14 mouse cellular contexts compared by ENCODE assay signal in the genomic region with DNA sequence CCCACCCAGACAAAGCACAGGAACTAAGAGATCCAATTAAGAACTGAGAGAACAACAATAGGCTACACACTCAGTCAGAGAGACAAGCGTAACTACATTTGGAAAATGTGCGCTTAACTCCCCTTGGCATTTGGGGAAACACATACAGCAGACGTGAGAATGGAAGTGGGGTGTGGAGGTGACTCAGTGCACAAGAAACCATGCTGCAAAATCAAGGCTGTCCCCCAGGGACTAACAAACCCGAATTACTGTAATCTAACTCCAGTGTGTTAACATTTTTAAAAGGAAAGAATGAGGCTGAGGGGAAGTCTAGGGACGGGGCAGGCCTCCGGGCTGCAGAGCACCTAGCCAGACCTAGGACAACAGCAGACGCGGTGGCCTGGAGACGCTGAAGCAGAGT. TPM values are rescaled to one million over a fixed set of nuclear protein-coding genes. Genes with fewer than 3 reads are reported as not detected.
DNase-seq lines count a peak whose midpoint lies in the region; ATAC-seq and TF ChIP-seq lines count a peak whose summit lies in the region.
"Had no signal": no experiment of that assay in that cellular context is flagged by ENCODE, and none has a peak within 500 bp of the region (broad histone marks: within the 10 kb centered on the region; RNA-seq: fewer than 3 reads in every experiment).

No protein-coding gene starts in this region.

- H3K4me1 ChIP-seq in hindbrain, embryonic 10.5 days (replicated peaks): no peaks in the 10 kb centered on the region
- H3K4me1 ChIP-seq in hindbrain, embryonic 16.5 days (ENCODE audit: control insufficient read depth, insufficient read depth, low read depth, low read length): no peaks in the 10 kb centered on the region
- peaks cover 6% of the 10 kb centered on the region; the same call in 1 of the 2 replicates for H3K4me1 ChIP-seq in neural tube, embryonic 13.5 days (replicated peaks)
- H3K4me1 ChIP-seq in neural tube, embryonic 15.5 days: 0 out of 2 replicates have a peak, but pooled peaks cover 2% of the 10 kb centered on the region
- 0 out of 2 replicates have a peak, but pooled peaks cover 4% of the 10 kb centered on the region for H3K4me1 ChIP-seq in embryonic facial prominence, embryonic 14.5 days (ENCODE audit: control insufficient read depth, insufficient read depth, low read length)
- H3K4me1 ChIP-seq: neural tube, embryonic 12.5 days had no signal

- DNase-seq in hindbrain, embryonic 10.5 days (ENCODE audit: low spot score): no peak
- DNase-seq in embryonic facial prominence, embryonic 14.5 days (ENCODE audit: low spot score): no peak
- no peak for DNase-seq in spleen, postnatal 10 days (ENCODE audit: low spot score in 2 of 2)
- DNase-seq in left cerebral cortex, adult 2 months (ENCODE audit: extremely low spot score in 1 of 2, low spot score in 2 of 2): no peak
- DNase-seq: cerebellum, adult 11-12 months; gastrocnemius, postnatal 25 days had no signal

- H3K36me3 ChIP-seq in hindbrain, embryonic 10.5 days: peaks cover 95% of the 10 kb centered on the region
- peaks cover 36% of the 10 kb centered on the region for H3K36me3 ChIP-seq in hindbrain, embryonic 16.5 days (ENCODE audit: control insufficient read depth, insufficient read depth, low read length)
- peaks cover 84% of the 10 kb centered on the region for H3K36me3 ChIP-seq in neural tube, embryonic 13.5 days
- H3K36me3 ChIP-seq in neural tube, embryonic 15.5 days: peaks cover 59% of the 10 kb centered on the region
- H3K36me3 ChIP-seq in embryonic facial prominence, embryonic 14.5 days (ENCODE audit: control insufficient read depth, insufficient read depth, low read length): peaks cover 93% of the 10 kb centered on the region

- H3K4me3 ChIP-seq in hindbrain, embryonic 10.5 days: no peak overlapping the region
- H3K4me3 ChIP-seq in hindbrain, embryonic 16.5 days (ENCODE audit: low read length): no peak overlapping the region
- no peak overlapping the region for H3K4me3 ChIP-seq in neural tube, embryonic 13.5 days
- H3K4me3 ChIP-seq in neural tube, embryonic 15.5 days (replicated peaks): no peak overlapping the region
- no peak overlapping the region for H3K4me3 ChIP-seq in embryonic facial prominence, embryonic 14.5 days (ENCODE audit: low read depth, low read length)
- no peak overlapping the region for H3K4me3 ChIP-seq in left cerebral cortex, adult 2 months
- H3K4me3 ChIP-seq: neural tube, embryonic 12.5 days had no signal

- H3K27ac ChIP-seq in hindbrain, embryonic 10.5 days: peak overlapping the region; percentile 46
- H3K27ac ChIP-seq in hindbrain, embryonic 16.5 days (ENCODE audit: low read depth, low read length): no peak overlapping the region
- H3K27ac ChIP-seq in neural tube, embryonic 13.5 days (replicated peaks): peak overlapping the region; percentile 46
- no peak overlapping the region; the same call in 1 of the 2 replicates for H3K27ac ChIP-seq in neural tube, embryonic 15.5 days (replicated peaks)
- H3K27ac ChIP-seq in embryonic facial prominence, embryonic 14.5 days (replicated peaks; ENCODE audit: low read depth, low read length): peak overlapping the region; percentile 24; the same call in 1 of the 2 replicates
- no peak overlapping the region for H3K27ac ChIP-seq in left cerebral cortex, adult 2 months
- H3K27ac ChIP-seq: neural tube, embryonic 12.5 days; stomach, postnatal 0 days had no signal

- 86% methylated on average over 9 of the region's 9 CpGs for WGBS in hindbrain, embryonic 10.5 days
- 75% methylated on average over 9 of the region's 9 CpGs for WGBS in hindbrain, embryonic 16.5 days
- WGBS in neural tube, embryonic 13.5 days: 76% methylated on average over 9 of the region's 9 CpGs
- 75% methylated on average over 9 of the region's 9 CpGs for WGBS in neural tube, embryonic 15.5 days
- 54% methylated on average over 9 of the region's 9 CpGs for WGBS in embryonic facial prominence, embryonic 14.5 days

- H3K9ac ChIP-seq in hindbrain, embryonic 16.5 days (ENCODE audit: low read depth, low read length): no peak overlapping the region
- H3K9ac ChIP-seq in neural tube, embryonic 13.5 days: no peak overlapping the region
- no peak overlapping the region for H3K9ac ChIP-seq in neural tube, embryonic 15.5 days (replicated peaks)
- H3K9ac ChIP-seq in embryonic facial prominence, embryonic 14.5 days (ENCODE audit: low read depth, low read length): peak overlapping the region; percentile 16; the same call in 1 of the 2 replicates
- H3K9ac ChIP-seq: neural tube, embryonic 12.5 days had no signal

- H3K9me3 ChIP-seq in hindbrain, embryonic 10.5 days: peaks cover 4% of the 10 kb centered on the region; the same call in 1 of the 2 replicates
- H3K9me3 ChIP-seq in hindbrain, embryonic 16.5 days (ENCODE audit: control insufficient read depth, low read length): no peaks in the 10 kb centered on the region
- no peaks in the 10 kb centered on the region for H3K9me3 ChIP-seq in neural tube, embryonic 13.5 days
- H3K9me3 ChIP-seq in neural tube, embryonic 15.5 days (replicated peaks): no peaks in the 10 kb centered on the region
- no peaks in the 10 kb centered on the region for H3K9me3 ChIP-seq in embryonic facial prominence, embryonic 14.5 days (ENCODE audit: control insufficient read depth, low read length)
- H3K9me3 ChIP-seq: neural tube, embryonic 12.5 days had no signal

- no peak for TF ChIP-seq CTCF in left cerebral cortex, adult 2 months (IDR thresholded peaks at IDR 0.05)

- intact Hi-C loops in left cerebral cortex, adult 2 months (cut with DNase I): no loop called here

- H3K27me3 ChIP-seq in hindbrain, embryonic 10.5 days (ENCODE audit: insufficient read depth, poor library complexity, severe bottlenecking): no peaks in the 10 kb centered on the region
- H3K27me3 ChIP-seq in hindbrain, embryonic 16.5 days (replicated peaks; ENCODE audit: control insufficient read depth, insufficient read depth, low read length): no peaks in the 10 kb centered on the region
- H3K27me3 ChIP-seq in neural tube, embryonic 13.5 days: no peaks in the 10 kb centered on the region
- no peaks in the 10 kb centered on the region for H3K27me3 ChIP-seq in neural tube, embryonic 15.5 days (replicated peaks)
- no peaks in the 10 kb centered on the region for H3K27me3 ChIP-seq in embryonic facial prominence, embryonic 14.5 days (replicated peaks; ENCODE audit: control insufficient read depth, insufficient read depth, low read length)
- H3K27me3 ChIP-seq: neural tube, embryonic 12.5 days had no signal

- no peak overlapping the region for H3K4me2 ChIP-seq in hindbrain, embryonic 16.5 days (ENCODE audit: low read length)
- no peak overlapping the region for H3K4me2 ChIP-seq in neural tube, embryonic 13.5 days
- H3K4me2 ChIP-seq in neural tube, embryonic 15.5 days: no peak overlapping the region
- no peak overlapping the region for H3K4me2 ChIP-seq in embryonic facial prominence, embryonic 14.5 days (ENCODE audit: low read depth, low read length)
- H3K4me2 ChIP-seq: heart, embryonic 11.5 days; neural tube, embryonic 12.5 days had no signal

- ATAC-seq in hindbrain, embryonic 16.5 days: no peak
- ATAC-seq in neural tube, embryonic 13.5 days (ENCODE audit: low read depth): no peak
- no peak for ATAC-seq in neural tube, embryonic 15.5 days (ENCODE audit: low FRiP score)
- ATAC-seq in embryonic facial prominence, embryonic 14.5 days (ENCODE audit: low read depth): no peak; the same call in 1 of the 2 replicates
- ATAC-seq: activated CD4-positive, CD25-positive, alpha-beta regulatory T cell, adult 4 months; intestine, postnatal 0 days had no signal

RNA-seq across cellular contexts. Expression of a gene that starts 52.6 kb away (rescaled TPM):
- polyA plus RNA-seq in hindbrain, embryonic 10.5 days (2016; fragmentation: Nextera tagmentation; extraction: Ambion mirVana): 59.8 and 65.6 TPM in 2 replicates
- 47.4 and 58.6 TPM in 2 replicates for polyA plus RNA-seq in hindbrain, embryonic 16.5 days (2015; fragmentation: Nextera tagmentation; extraction: Ambion mirVana)
- polyA plus RNA-seq in neural tube, embryonic 13.5 days (2015; fragmentation: Nextera tagmentation; extraction: Ambion mirVana): 58.2 and 67.6 TPM in 2 replicates
- polyA plus RNA-seq in neural tube, embryonic 15.5 days (2015; fragmentation: Nextera tagmentation; extraction: Ambion mirVana): 50.4 and 54.5 TPM in 2 replicates
- polyA plus RNA-seq in embryonic facial prominence, embryonic 14.5 days (2014; fragmentation: Nextera tagmentation; extraction: Ambion mirVana): 42.2 and 43.7 TPM in 2 replicates
- 100 to 1,000 TPM; 110 TPM for total RNA-seq in left cerebral cortex, adult 2 months (2021)

Comparison
In these comparisons a context has a peak if more than half of its experiments do, and no peak if none do; other contexts are left out.
1. H3K27ac ChIP-seq: peak in hindbrain, embryonic 10.5 days (single experiment), neural tube, embryonic 13.5 days (single experiment) and embryonic facial prominence, embryonic 14.5 days (single experiment); none in hindbrain, embryonic 16.5 days (single experiment), neural tube, embryonic 15.5 days (single experiment) and left cerebral cortex, adult 2 months (single experiment).